Mouse (Mus musculus) hindbrain, embryonic 14.5 days (tissue): ENCODE measurements around the gene Cemip. TPM values are rescaled to one million over a fixed set of nuclear protein-coding genes. Genes with fewer than 3 reads are reported as not detected.

Experiments used
- ATAC-seq: fragments of 200-750 bp; cut with Nextera tagmentation; 2 replicates; pipeline ENCODE4 v1.8.0; 2017; ENCODE audit warnings: moderate number of reproducible peaks, mild to moderate bottlenecking, moderate TSS enrichment, moderate library complexity; ENCODE audit not compliant: low FRiP score
- DNase-seq: peaks from one replicate; pipeline ENCODE4 v3.0.0-alpha.2; 2015; ENCODE audit warnings: low spot score
- H3K27ac ChIP-seq: fragments of 300-500 bp; sonication (generic); 2 replicates; pipeline ENCODE4 v1.5.1; 2014; ENCODE audit warnings: mild to moderate bottlenecking, moderate library complexity
- H3K27me3 ChIP-seq: fragments of 300-500 bp; sonication (generic); 2 replicates; pipeline ENCODE4 v1.6.1; 2014; ENCODE audit warnings: mild to moderate bottlenecking, low read length, mixed read lengths; ENCODE audit not compliant: control insufficient read depth, insufficient read depth
- H3K36me3 ChIP-seq: fragments of 300-500 bp; sonication (generic); replicated peaks from 2 replicates; pipeline ENCODE4 v1.6.1; 2014; ENCODE audit not compliant: control insufficient read depth, insufficient read depth
- H3K4me1 ChIP-seq: fragments of 300-500 bp; sonication (generic); replicated peaks from 2 replicates; pipeline ENCODE4 v1.6.1; 2014; ENCODE audit warnings: antibody characterized with exemption, low read length, mixed read lengths; ENCODE audit not compliant: control insufficient read depth, insufficient read depth
- H3K4me2 ChIP-seq: fragments of 300-500 bp; sonication (generic); replicated peaks from 2 replicates; pipeline ENCODE4 v1.6.1; 2014; ENCODE audit warnings: mild to moderate bottlenecking, moderate library complexity
- H3K4me3 ChIP-seq: fragments of 300-500 bp; sonication (generic); replicated peaks from 2 replicates; pipeline ENCODE4 v1.5.1; 2014; ENCODE audit warnings: mild to moderate bottlenecking, low read length
- H3K9ac ChIP-seq: fragments of 300-500 bp; sonication (generic); 2 replicates; pipeline ENCODE4 v1.6.1; 2014
- H3K9me3 ChIP-seq: fragments of 300-500 bp; sonication (generic); 2 replicates; pipeline ENCODE4 v1.6.1; 2016; ENCODE audit warnings: low read length; ENCODE audit not compliant: control insufficient read depth
- whole genome bisulfite sequencing: fragments of 180-500 bp; shearing (Covaris S2); extraction: QIAGEN DNeasy Blood & Tissue Kit; methylation state at CpG from one replicate; pipeline ENCODE4 v1.1.7; 2014; 5-methylcytosine and 5-hydroxymethylcytosine counted together
- polyA plus RNA-seq: library from polyadenylated mRNA; unstranded; fragments of >200 nt; fragmentation: Nextera tagmentation; extraction: Ambion mirVana; gene quantifications from 2 replicates; pipeline ENCODE4 v1.2.1, GENCODE M21; 2014

Cemip gene
- polyA plus RNA-seq, 1 experiment from 2014 or later = 0.70 TPM

DNA sequence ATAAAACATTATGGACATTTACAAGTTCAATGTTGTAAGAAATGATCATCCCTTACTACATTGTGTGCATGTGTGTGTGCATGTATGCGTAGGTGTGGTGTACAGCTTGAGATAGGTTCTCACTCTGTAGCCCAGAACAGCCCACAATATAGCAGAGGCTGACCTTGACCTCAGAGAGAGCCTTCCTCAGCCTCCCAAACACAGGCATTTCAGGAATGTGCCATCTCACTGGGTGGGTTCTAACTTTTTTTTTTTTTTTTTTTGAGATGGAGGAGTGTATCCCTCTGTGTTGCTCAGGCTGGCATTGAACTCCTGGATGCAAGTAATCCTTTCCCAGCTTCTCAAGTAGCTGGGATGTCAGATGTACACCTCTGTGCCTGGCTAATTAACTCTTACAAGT, 92.0 kb downstream of the Cemip start:
- H3K36me3 ChIP-seq = no peaks in the 10 kb centered on the region
- DNase-seq = no peak
- no peaks in the 10 kb centered on the region for H3K4me1 ChIP-seq
- no peak overlapping the region for H3K4me3 ChIP-seq
- 95% methylated on average over 1 of the region's 1 CpGs for WGBS
- H3K9ac ChIP-seq = no peak overlapping the region
- no peak overlapping the region for H3K4me2 ChIP-seq
- ATAC-seq = no peak
- no peak overlapping the region for H3K27ac ChIP-seq
- H3K27me3 ChIP-seq = no peaks in the 10 kb centered on the region
- H3K9me3 ChIP-seq = no peaks in the 10 kb centered on the region

DNA sequence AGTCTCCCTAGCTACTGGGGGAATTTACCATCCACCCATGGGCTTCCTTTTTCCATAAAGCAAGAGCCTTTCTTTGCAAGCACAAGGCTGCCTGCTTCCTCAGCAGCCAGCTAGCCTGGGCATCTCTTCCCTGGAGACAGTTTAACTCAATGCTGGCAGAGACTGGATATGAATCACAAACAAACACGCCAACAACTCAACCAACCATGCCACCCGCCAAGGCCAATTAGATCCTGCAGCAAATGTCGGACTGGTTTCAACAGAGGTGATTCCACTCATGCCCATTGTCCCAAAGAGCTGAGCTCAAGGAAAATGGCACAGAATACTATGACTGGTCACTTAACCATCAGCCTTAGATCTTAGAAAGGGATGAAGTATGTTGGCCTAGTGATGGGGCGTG, 97.0 kb downstream of the Cemip start:
- no peak overlapping the region for H3K4me2 ChIP-seq
- WGBS = 94% methylated on average over 4 of the region's 4 CpGs
- DNase-seq = no peak
- no peaks in the 10 kb centered on the region for H3K36me3 ChIP-seq
- ATAC-seq = no peak
- no peak overlapping the region for H3K9ac ChIP-seq
- H3K4me1 ChIP-seq = no peaks in the 10 kb centered on the region
- no peak overlapping the region for H3K4me3 ChIP-seq
- H3K9me3 ChIP-seq = no peaks in the 10 kb centered on the region
- H3K27ac ChIP-seq = no peak overlapping the region
- H3K27me3 ChIP-seq = no peaks in the 10 kb centered on the region

- H3K9ac ChIP-seq = no peak overlapping the region
- DNase-seq = no peak
- H3K4me1 ChIP-seq = no peaks in the 10 kb centered on the region
- no peak overlapping the region for H3K4me3 ChIP-seq
- H3K4me2 ChIP-seq = no peak overlapping the region
- ATAC-seq = no peak
- 85% methylated on average over 2 of the region's 2 CpGs for WGBS
- H3K27ac ChIP-seq = no peak overlapping the region
- no peaks in the 10 kb centered on the region for H3K9me3 ChIP-seq
- no peaks in the 10 kb centered on the region for H3K27me3 ChIP-seq
- no peaks in the 10 kb centered on the region for H3K36me3 ChIP-seq
Observed at GRCm38 (mm10) chr7:83985751-83986150, 100.6 kb downstream of the Cemip start.

GRCm38 (mm10) chr7:83982566-83982965, 103.7 kb downstream of the Cemip start:
- Histone ChIP-seq H3K4me2 (no peak overlapping the region), H3K4me1 (no peaks in the 10 kb centered on the region), H3K27ac (no peak overlapping the region), H3K9ac (no peak overlapping the region), H3K36me3 (no peaks in the 10 kb centered on the region), H3K4me3 (no peak overlapping the region), H3K27me3 (no peaks in the 10 kb centered on the region), H3K9me3 (no peaks in the 10 kb centered on the region)
- no peak for ATAC-seq
- DNase-seq = no peak
- 82% methylated on average over 2 of the region's 2 CpGs for WGBS

DNA sequence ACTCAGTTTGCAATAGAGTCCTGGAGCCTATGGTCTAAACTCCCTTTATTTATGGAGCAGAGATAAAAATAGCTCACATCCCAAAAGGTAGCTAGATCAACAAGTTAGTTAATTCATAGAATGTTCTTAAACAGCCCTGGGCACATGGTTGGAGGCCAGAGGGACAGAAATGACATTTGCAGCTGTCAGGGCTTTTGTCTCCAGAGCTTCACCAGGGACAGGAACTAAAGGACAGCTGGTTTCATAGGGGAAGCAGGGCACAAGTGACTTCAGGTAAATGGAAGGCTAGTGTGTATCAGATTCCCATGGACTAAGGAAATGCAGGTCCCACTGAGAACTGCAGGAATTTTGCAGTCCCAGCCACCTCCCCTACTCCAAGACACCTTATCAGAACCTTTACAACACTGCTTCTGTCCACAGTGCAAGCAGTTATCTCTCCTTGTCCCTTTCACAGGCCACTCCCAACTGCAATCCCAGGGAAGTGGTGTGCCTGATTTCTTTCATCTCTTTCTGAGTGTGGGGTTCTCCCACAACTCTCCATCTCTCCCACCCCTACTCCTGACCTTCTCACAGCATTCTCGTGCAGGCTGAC, 107.3 kb downstream of the Cemip start:
- Histone ChIP-seq H3K36me3 (no peaks in the 10 kb centered on the region), H3K27me3 (no peaks in the 10 kb centered on the region), H3K9ac (no peak overlapping the region), H3K9me3 (no peaks in the 10 kb centered on the region), H3K4me3 (no peak overlapping the region), H3K27ac (no peak overlapping the region), H3K4me2 (no peak overlapping the region), H3K4me1 (no peaks in the 10 kb centered on the region)
- WGBS = 70% methylated on average over 1 of the region's 1 CpGs
- DNase-seq = no peak
- no peak for ATAC-seq

DNA sequence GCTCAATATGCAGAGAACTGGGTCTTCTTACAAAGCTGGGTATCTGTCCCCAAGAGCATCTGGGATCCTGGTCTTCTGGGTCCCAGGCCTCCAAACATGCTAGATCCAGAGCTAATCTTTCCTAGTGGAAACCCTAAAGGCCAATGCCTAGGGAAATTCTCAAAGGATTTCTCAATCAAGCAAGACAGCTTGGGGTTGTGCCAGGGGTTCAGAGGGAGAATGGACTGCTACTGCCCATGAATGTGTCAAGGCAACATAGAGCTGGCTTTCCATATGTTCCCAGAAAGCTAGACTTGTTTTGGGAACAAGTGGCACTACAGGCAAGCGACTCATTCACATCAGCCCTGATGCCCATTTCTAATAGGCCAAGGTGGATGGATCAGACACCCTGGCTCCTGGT, 107.9 kb downstream of the Cemip start:
- H3K4me1 ChIP-seq = no peaks in the 10 kb centered on the region
- no peak for ATAC-seq
- H3K27me3 ChIP-seq = no peaks in the 10 kb centered on the region
- H3K9me3 ChIP-seq = no peaks in the 10 kb centered on the region
- H3K27ac ChIP-seq = no peak overlapping the region
- no peak overlapping the region for H3K4me3 ChIP-seq
- no peak overlapping the region for H3K4me2 ChIP-seq
- WGBS = 88% methylated on average over 1 of the region's 1 CpGs
- H3K9ac ChIP-seq = no peak overlapping the region
- no peak for DNase-seq
- no peaks in the 10 kb centered on the region for H3K36me3 ChIP-seq

GRCm38 (mm10) chr7:83976413-83976958, 109.8 kb downstream of the Cemip start:
- Histone ChIP-seq H3K36me3 (no peaks in the 10 kb centered on the region), H3K4me2 (no peak overlapping the region), H3K9ac (no peak overlapping the region), H3K27me3 (no peaks in the 10 kb centered on the region), H3K27ac (no peak overlapping the region), H3K9me3 (no peaks in the 10 kb centered on the region), H3K4me1 (no peaks in the 10 kb centered on the region), H3K4me3 (no peak overlapping the region)
- DNase-seq (no peak), ATAC-seq (no peak)
- 84% methylated on average over 6 of the region's 6 CpGs for WGBS

DNA sequence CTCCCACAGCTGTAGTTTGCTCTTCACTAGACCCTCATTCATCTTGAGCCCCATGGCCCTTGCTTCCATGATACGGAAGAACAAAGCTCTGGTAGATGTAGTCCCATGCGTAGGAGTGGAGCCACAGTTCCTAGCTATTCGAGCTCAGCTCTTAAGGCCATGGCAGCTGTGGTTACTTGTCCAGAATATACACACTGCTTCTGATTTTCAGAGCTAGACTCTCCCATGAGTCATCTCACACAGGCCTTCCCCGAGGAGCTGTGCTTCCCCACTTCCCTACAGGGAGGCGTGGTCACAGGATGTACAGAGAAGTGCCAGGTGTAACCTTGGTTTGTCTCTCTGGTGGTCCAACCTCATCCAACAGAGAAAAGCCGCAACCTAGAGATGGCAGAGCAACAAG, 111.0 kb downstream of the Cemip start:
- Histone ChIP-seq H3K27ac (no peak overlapping the region), H3K4me2 (no peak overlapping the region), H3K9me3 (no peaks in the 10 kb centered on the region), H3K9ac (no peak overlapping the region), H3K4me3 (no peak overlapping the region), H3K27me3 (no peaks in the 10 kb centered on the region), H3K36me3 (no peaks in the 10 kb centered on the region), H3K4me1 (no peaks in the 10 kb centered on the region)
- DNase-seq (no peak), ATAC-seq (no peak)
- 86% methylated on average over 6 of the region's 6 CpGs for WGBS

- Histone ChIP-seq H3K4me2 (no peak overlapping the region), H3K27ac (no peak overlapping the region), H3K9ac (no peak overlapping the region), H3K27me3 (no peaks in the 10 kb centered on the region), H3K36me3 (no peaks in the 10 kb centered on the region), H3K4me1 (no peaks in the 10 kb centered on the region), H3K4me3 (no peak overlapping the region), H3K9me3 (no peaks in the 10 kb centered on the region)
- DNase-seq (peak; percentile 25), ATAC-seq (no peak)
- WGBS = 72% methylated on average over 7 of the region's 7 CpGs
Observed at GRCm38 (mm10) chr7:83972485-83972884, 113.8 kb downstream of the Cemip start.
